Mouse (Mus musculus) macrophage (primary cell): ENCODE results near the gene Tubgcp6. TPM values are rescaled to one million over a fixed set of nuclear protein-coding genes. Genes with fewer than 3 reads are reported as not detected.

Source experiments
- H3K27ac ChIP-seq: fragments of 350-480 bp; formaldehyde crosslinking; 2 replicates; pipeline ENCODE4 v1.9.0; 2021
- H3K36me3 ChIP-seq: fragments of 350-480 bp; formaldehyde crosslinking; 2 replicates; pipeline ENCODE4 v1.9.0; 2021; ENCODE audit errors: inconsistent target
- H3K4me3 ChIP-seq: fragments of 350-480 bp; formaldehyde crosslinking; 2 replicates; pipeline ENCODE4 v1.9.0; 2021; ENCODE audit errors: inconsistent target
- H3K79me2 ChIP-seq: fragments of 350-480 bp; formaldehyde crosslinking; 2 replicates; pipeline ENCODE4 v1.9.0; 2021; ENCODE audit errors: inconsistent target
- WGBS: methylation state at CpG from one replicate; pipeline ENCODE4 v1.1.7; 2026; ENCODE audit warnings: inconsistent platforms; ENCODE audit not compliant: missing documents; 5-methylcytosine and 5-hydroxymethylcytosine counted together
- polyA plus RNA-seq: library from polyadenylated mRNA; stranded (reverse); fragments of 250-400 nt; gene quantifications from 3 replicates; pipeline ENCODE4 v1.2.4, GENCODE M21; 2018; ENCODE audit warnings: inconsistent platforms

Gene Tubgcp6
- polyA plus RNA-seq, 1 experiment from 2014 or later, result 4.1 TPM

GRCm38 (mm10) chr15:89075478-89076147, 47.3 kb downstream of the Tubgcp6 start:
- Histone ChIP-seq H3K36me3 (no peaks in the 10 kb centered on the region), H3K4me3 (peak overlapping the region; percentile 60), H3K27ac (peak overlapping the region; percentile 70), H3K79me2 (peaks cover 46% of the 10 kb centered on the region)
- WGBS, result 2% methylated on average over 39 of the region's 59 CpGs

GRCm38 (mm10) chr15:89074613-89075477, 48.1 kb downstream of the Tubgcp6 start, which contains the start of gene Trabd:
Gene Trabd, plus strand, starts transcription at chr15:89075124.
- H3K79me2 ChIP-seq, result peaks cover 38% of the 10 kb centered on the region
- no peaks in the 10 kb centered on the region for H3K36me3 ChIP-seq
- peak within 1 kb of the TSS; percentile 60 for H3K4me3 ChIP-seq
- peak within 1 kb of the TSS; percentile 70 for H3K27ac ChIP-seq
- WGBS, result 21% methylated on average over 11 of the region's 11 CpGs

GRCm38 (mm10) chr15:89073993-89074603, 48.8 kb downstream of the Tubgcp6 start:
- WGBS, result 37% methylated on average over 7 of the region's 10 CpGs
- no peak overlapping the region for H3K4me3 ChIP-seq
- H3K27ac ChIP-seq, result no peak overlapping the region
- no peaks in the 10 kb centered on the region for H3K36me3 ChIP-seq
- H3K79me2 ChIP-seq, result peaks cover 31% of the 10 kb centered on the region

GRCm38 (mm10) chr15:89070606-89071005, 52.3 kb downstream of the Tubgcp6 start:
- Histone ChIP-seq H3K36me3 (no peaks in the 10 kb centered on the region), H3K27ac (no peak overlapping the region), H3K79me2 (no peaks in the 10 kb centered on the region), H3K4me3 (no peak overlapping the region)
- WGBS, result 91% methylated on average over 24 of the region's 24 CpGs

- no peak overlapping the region for H3K27ac ChIP-seq
- H3K36me3 ChIP-seq, result no peaks in the 10 kb centered on the region
- no peak overlapping the region for H3K4me3 ChIP-seq
- no peaks in the 10 kb centered on the region for H3K79me2 ChIP-seq
- WGBS, result 90% methylated on average over 16 of the region's 19 CpGs
These were observed 53.5 kb downstream of the Tubgcp6 start for GRCm38 (mm10) chr15:89069336-89069840.

GRCm38 (mm10) chr15:89068226-89068625, 54.7 kb downstream of the Tubgcp6 start:
- Histone ChIP-seq H3K36me3 (no peaks in the 10 kb centered on the region), H3K79me2 (no peaks in the 10 kb centered on the region), H3K4me3 (no peak overlapping the region), H3K27ac (no peak overlapping the region)
- 71% methylated on average over 23 of the region's 26 CpGs for WGBS

DNA sequence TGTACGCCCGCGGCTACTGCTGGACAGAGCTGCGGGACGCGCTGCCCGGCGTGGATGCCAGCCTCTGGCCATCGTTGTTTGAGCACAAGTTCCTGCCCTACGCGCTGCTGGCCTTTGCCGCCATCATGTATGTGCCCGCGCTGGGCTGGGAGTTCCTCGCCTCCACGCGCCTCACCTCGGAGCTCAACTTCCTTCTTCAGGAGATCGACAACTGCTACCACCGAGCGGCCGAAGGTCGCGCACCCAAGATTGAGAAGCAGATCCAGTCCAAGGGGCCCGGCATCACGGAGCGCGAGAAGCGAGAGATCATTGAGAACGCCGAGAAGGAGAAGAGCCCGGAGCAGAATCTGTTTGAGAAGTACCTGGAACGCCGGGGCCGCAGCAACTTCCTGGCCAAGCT, 55.3 kb downstream of the Tubgcp6 start:
- no peaks in the 10 kb centered on the region for H3K36me3 ChIP-seq
- WGBS, result 26% methylated on average over 35 of the region's 35 CpGs
- no peak overlapping the region for H3K4me3 ChIP-seq
- H3K79me2 ChIP-seq, result no peaks in the 10 kb centered on the region
- no peak overlapping the region for H3K27ac ChIP-seq

DNA sequence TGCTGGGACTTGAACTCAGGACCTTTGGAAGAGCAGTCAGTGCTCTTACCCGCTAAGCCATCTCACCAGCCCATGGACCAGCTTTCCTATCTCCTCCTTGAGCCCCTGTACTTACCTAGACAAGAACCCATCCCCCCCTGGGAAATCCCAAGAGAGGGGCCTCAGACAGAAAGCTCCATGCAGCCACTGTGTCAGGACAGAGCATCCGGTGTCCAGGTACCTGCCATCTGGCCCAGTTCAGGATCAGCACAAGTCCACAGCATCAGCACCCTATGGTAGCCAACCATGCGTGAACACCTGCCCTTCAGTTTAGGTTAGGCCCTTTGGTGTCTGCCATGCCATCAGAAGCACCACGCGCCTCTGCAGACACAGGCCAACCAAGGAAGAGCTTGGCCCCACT, 58.0 kb downstream of the Tubgcp6 start:
- Histone ChIP-seq H3K79me2 (no peaks in the 10 kb centered on the region), H3K4me3 (no peak overlapping the region)
- WGBS, result 93% methylated on average over 5 of the region's 5 CpGs

GRCm38 (mm10) chr15:89063536-89063935, 59.4 kb downstream of the Tubgcp6 start:
- Histone ChIP-seq H3K79me2 (no peaks in the 10 kb centered on the region), H3K4me3 (no peak overlapping the region), H3K27ac (no peak overlapping the region), H3K36me3 (no peaks in the 10 kb centered on the region)
- 92% methylated on average over 6 of the region's 6 CpGs for WGBS

More for the DNA sequence above, 58.0 kb downstream of the Tubgcp6 start:
- Histone ChIP-seq H3K36me3 (no peaks in the 10 kb centered on the region), H3K27ac (no peak overlapping the region)

- no peak overlapping the region for H3K4me3 ChIP-seq
- no peaks in the 10 kb centered on the region for H3K36me3 ChIP-seq
- 91% methylated on average over 7 of the region's 7 CpGs for WGBS
These were observed 59.9 kb downstream of the Tubgcp6 start for GRCm38 (mm10) chr15:89063001-89063400.

DNA sequence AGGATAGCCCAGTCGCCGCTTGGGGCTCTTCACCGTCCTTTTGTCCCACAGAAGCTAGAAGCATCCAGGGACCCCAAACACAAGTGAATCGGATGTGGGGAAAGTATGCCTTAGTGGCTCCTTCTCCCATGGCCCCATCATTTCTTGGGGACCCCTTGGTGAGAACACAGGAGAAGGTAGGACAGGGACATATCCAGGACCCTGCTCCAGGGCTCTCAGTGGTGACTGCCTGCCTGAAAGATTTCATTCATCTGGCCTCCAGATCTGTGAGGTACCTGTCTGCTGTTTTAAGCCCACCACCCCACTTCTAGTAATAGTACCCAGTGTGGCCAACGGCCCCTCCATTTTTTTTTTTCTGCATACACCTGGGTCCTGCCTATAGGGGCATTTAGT, 60.4 kb downstream of the Tubgcp6 start:
- 93% methylated on average over 5 of the region's 5 CpGs for whole genome bisulfite sequencing

More at GRCm38 (mm10) chr15:89063001-89063400, 59.9 kb downstream of the Tubgcp6 start:
- Histone ChIP-seq H3K79me2 (no peaks in the 10 kb centered on the region), H3K27ac (no peak overlapping the region)

GRCm38 (mm10) chr15:89061761-89062517, 61.0 kb downstream of the Tubgcp6 start:
- WGBS, result 99% methylated on average over 6 of the region's 6 CpGs
- no peaks in the 10 kb centered on the region for H3K36me3 ChIP-seq
- H3K4me3 ChIP-seq, result no peak overlapping the region
- no peaks in the 10 kb centered on the region for H3K79me2 ChIP-seq
- no peak overlapping the region for H3K27ac ChIP-seq

More for the DNA sequence above, 60.4 kb downstream of the Tubgcp6 start:
- H3K79me2 ChIP-seq, result no peaks in the 10 kb centered on the region
- H3K27ac ChIP-seq, result no peak overlapping the region
- no peak overlapping the region for H3K4me3 ChIP-seq
- H3K36me3 ChIP-seq, result no peaks in the 10 kb centered on the region

- WGBS, result 91% methylated on average over 12 of the region's 12 CpGs
- Histone ChIP-seq H3K36me3 (no peaks in the 10 kb centered on the region), H3K27ac (no peak overlapping the region), H3K79me2 (no peaks in the 10 kb centered on the region), H3K4me3 (no peak overlapping the region)
These were observed 62.0 kb downstream of the Tubgcp6 start for GRCm38 (mm10) chr15:89060811-89061460.
